Mouse (Mus musculus) spleen, adult 12 weeks (tissue): ENCODE measurements around the gene R3hdm4.

Source experiments
- DNase-seq: peaks from one replicate; pipeline ENCODE4 v3.0.0; 2022; ENCODE audit warnings: low spot score

The R3hdm4 gene

DNA sequence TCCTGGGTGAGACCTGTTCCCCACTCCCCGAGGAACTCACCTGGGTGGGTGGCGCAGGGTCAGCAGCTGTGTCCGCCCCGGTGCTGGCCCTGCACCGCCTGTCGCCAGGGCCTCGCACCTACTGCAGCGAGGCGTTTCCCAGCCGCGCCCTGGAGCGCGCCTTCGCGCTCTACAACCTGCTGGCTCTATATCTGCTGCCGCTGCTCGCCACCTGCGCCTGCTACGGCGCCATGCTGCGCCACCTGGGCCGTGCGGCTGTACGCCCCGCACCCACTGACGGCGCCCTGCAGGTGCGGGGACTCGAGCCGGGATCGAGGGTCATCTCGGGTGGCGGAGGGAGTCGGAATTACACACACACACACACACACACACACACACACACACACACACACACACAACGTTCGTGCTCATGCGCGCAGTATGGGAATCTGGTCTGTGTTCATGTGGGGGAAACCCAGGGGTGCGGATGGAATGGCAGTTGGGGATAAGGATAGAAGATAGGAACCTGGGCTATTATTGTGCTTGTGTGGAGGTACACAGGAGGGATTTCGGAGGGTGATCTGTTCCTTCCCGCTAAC lies at the start of gene R3hdm4:
Gene R3hdm4 (minus strand): TSS at position 251 of the 578 bp plus-strand sequence.
- no peak for DNase-seq

- no peak for DNase-seq
Observed at GRCm38 (mm10) chr10:79970415-79971182, 49.6 kb upstream of the R3hdm4 start, which contains the start of gene Grin3b. Gene Grin3b, plus strand, starts transcription at chr10:79970715.

DNA sequence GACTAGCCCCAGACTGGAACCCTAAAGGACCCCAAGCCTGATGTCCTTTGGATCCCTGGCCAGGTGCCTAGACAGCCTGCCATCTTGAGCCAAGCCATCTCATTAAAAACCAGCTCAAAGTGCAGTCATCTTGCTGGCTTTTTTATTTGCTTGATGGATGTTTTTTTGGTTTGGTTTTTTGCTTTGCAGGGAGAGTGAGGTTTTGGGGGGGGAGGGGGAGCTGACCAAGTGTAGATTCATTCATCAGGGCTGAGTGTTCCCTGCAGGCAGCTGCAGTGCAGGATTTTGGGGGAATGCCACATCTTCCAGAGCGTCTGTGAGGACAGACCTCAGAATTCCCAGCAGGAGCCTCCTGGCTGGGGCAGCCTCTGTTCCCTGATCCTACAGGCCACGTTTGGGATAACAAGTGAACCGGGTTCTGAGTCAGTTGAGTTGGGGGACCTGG lies 48.1 kb upstream of the R3hdm4 start:
- no peak for DNase-seq

DNA sequence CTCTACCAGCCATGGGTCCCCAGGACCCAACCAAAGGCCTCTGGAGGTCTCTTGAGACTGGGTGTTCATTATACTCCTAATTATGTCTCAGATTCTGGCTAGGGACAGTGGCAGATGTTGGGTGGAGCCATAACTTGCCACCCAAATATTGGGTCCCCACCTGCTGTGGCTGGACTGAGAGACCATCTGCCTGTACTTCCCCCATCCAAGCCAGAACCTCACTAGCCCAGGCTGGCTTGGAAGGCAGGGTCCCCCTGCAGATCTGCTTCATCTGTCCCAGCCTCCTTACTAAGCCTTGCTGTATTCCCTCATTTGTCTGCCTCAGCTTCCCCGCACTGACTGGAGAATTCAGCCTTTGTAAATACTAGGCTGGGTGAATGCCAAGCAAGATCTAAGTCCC lies 47.2 kb upstream of the R3hdm4 start:
- DNase-seq: no peak

DNA sequence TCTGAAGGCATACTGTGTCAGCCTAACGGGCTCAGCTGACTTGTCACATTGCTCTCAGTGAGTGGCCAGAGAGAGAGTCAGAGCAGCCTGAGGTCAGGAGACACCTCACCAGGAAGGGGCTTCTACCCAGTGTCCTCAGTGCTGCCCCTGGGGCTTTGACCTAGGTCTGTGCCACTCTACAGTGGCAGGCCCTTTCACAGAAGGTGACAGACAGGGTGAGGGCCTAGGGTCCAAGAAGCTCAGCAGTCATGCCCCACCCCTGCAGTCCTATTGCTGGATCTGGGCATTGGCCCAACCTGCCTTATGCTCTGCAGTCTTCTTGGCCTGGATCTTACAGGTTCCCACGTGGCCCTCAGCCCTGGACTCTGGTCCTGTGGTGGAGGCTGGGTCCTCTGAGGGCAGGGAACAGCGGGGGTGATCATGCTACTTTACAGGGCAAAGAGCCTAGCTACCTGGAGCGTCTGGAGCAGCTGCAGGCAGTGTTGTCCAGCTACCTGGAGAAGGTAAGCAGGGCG lies 45.9 kb upstream of the R3hdm4 start:
- no peak for DNase-seq

DNA sequence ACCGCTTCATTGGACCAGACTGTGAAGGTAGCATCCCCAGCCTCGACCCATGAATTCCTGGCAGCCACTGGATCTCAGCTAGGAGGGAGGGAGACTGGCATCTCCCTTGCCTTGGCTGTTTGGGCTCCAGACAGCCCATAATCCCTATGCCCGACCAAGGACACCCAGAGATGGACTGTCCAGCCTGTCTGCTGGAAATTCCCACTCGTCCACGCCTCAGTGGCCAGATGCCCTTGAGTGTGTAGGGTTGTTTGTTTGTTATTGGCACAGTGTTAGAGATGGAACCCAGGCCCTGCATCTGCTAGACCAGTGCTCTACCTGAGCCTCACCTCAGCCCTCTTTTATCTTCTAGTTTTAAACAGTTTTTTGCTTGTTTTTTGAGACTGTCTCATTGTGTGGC lies 44.3 kb upstream of the R3hdm4 start:
- DNase-seq: no peak

- no peak for DNase-seq
Observed at GRCm38 (mm10) chr10:79964727-79965126, 43.7 kb upstream of the R3hdm4 start.

GRCm38 (mm10) chr10:79960671-79961294 lies 39.8 kb upstream of the R3hdm4 start:
- DNase-seq: no peak

DNA sequence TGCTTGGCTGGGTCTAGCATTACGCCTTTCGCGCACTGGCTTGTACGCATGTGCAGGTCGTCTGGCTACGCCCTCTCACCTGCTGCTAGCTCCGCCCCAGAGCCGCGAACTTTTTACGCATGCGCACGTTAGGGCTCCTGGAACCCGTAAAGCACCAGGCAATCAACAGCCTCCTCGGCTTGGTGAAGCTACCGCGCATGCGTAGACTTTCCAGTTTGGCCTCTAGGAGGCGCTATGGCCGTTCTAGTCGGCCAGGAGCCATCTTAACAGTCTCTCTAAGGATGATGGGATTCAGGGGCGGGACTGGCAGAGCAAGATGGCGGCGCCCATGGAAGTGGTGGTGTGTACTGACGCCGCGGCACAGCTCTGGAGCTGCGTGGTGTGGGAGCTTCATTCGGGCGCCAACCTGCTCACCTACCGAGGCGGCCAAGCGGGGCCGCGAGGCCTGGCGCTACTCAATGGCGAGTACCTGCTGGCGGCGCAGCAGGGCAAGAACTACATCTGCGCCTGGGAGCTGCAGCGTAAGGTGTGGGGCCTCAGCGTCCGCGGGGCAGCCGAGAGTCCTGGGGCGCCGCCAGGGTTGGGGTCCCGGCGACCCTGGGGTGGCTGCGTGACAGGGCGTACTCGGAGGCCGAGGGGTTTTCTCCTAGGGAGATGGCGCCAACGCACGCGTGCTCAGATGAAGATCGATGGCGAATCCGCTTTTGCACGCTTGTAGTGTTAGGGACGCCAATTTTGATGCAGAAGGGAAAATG lies 39.0 kb upstream of the R3hdm4 start, which contains the start of gene Wdr18:
Gene Wdr18 (plus strand): TSS at position 306 of the 755 bp plus-strand sequence.
- DNase-seq: peak; percentile 99

DNA sequence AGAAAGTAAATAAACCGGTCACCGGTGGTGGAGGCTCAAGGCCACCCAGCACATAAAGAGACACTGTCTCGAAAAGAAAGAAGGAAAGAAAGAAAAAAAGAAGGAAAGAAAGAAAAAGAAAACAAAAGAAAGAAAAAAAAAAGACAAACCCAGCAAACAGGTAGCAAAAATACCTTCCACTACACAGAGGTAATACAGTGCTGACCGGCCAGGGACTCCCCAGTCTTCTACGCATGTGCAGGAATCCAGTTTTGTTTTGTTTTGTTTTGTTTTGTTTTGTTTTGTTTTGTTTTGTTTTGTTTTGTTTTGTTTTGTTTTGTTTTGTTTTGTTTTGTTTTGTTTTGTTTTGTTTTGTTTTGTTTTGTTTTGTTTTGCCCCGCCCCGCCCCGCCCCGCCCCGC lies 38.4 kb upstream of the R3hdm4 start:
- peak; percentile 26 for DNase-seq

GRCm38 (mm10) chr10:79958140-79958816 lies 37.3 kb upstream of the R3hdm4 start:
- DNase-seq: peak; percentile 58

GRCm38 (mm10) chr10:79956643-79957154 lies 35.7 kb upstream of the R3hdm4 start:
- no peak for DNase-seq

GRCm38 (mm10) chr10:79955691-79956090 lies 34.7 kb upstream of the R3hdm4 start:
- DNase-seq: no peak

- no peak for DNase-seq
Observed at GRCm38 (mm10) chr10:79953946-79954345, 32.9 kb upstream of the R3hdm4 start.

DNA sequence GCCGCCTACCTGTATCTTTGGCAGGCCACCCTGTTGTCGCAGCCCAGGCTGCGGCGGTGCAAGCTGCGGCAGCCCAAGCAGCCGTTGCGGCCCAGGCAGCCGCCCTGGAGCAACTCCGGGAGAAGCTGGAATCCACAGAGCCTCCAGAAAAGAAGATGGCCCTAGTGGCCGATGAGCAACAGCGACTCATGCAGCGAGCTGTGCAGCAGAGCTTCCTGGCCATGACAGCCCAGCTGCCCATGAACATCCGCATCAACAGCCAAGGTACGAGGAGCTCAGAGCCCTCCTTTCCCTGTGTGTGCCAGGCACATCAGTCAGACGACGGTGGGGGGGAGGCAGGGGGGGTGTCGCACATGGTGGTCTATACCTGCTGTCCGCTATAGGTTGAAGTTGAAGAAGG lies 29.7 kb upstream of the R3hdm4 start:
- DNase-seq: no peak

- DNase-seq: no peak
Observed at GRCm38 (mm10) chr10:79949873-79950272, 28.9 kb upstream of the R3hdm4 start.

GRCm38 (mm10) chr10:79947502-79947901 lies 26.5 kb upstream of the R3hdm4 start:
- DNase-seq: no peak

DNA sequence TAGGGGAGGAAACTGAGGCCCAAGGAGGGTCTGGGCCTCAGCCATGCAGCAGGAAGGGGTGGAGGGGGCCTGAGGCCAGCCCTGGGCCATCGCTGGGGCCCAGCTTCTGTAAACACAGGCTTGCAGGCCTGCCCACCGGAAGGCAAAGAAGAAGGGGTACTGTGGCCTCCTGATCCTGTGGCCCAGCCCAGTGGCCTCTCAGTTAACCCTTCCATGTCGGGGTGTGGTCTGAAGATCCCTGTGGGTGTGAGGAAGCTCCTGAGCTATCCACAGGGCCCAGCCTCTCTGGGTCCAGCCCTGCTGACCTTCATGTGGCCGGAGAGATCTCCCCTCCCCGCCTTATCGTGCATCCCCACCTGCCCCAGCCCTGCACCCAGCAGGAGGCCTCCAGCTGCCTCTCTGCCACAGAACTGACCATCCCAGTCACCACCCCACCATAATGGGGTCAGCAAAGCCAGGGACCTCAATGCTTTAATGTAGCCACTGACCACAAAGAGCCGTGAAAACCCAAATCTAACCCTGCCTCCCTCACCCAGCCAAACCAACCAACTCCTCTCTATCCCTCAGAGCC lies 25.8 kb upstream of the R3hdm4 start:
- no peak for DNase-seq

GRCm38 (mm10) chr10:79945507-79946234 lies 24.7 kb upstream of the R3hdm4 start:
- no peak for DNase-seq

GRCm38 (mm10) chr10:79943471-79943901 lies 22.5 kb upstream of the R3hdm4 start:
- no peak for DNase-seq
